Comparison of ENCODE assay signal across 15 mouse cellular contexts in the genomic region with DNA sequence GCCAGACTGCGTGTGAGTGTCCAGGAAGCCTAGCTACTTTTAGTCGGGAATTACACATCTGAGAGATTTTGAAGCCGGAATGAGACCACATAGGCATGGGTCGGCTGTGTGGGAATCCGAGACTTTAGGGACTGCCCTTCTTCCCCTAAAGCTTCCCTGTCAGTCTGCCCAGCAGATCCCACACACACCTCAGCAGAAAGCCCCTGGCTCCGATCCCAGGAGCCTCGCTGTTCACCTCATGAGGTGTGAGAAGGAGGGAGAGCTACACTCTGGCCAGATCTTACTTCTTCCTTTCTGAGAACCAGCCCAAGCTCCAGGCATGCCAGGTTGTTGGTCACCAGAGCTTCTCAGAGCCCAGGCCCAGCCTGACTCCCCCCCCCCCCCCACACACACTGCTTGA. TPM values are rescaled to one million over a fixed set of nuclear protein-coding genes. Genes with fewer than 3 reads are reported as not detected.
A peak's percentile ranks its signal among the peaks of the same experiment; 100 is the strongest.
DNase-seq lines count a peak whose midpoint lies in the region; ATAC-seq lines count a peak whose summit lies in the region.
"Had no signal": no experiment of that assay in that cellular context is flagged by ENCODE, and none has a peak within 500 bp of the region (broad histone marks: within the 10 kb centered on the region; RNA-seq: fewer than 3 reads in every experiment).

No protein-coding gene starts in this region.

- no peak for ATAC-seq in forebrain, embryonic 13.5 days
- ATAC-seq in forebrain, embryonic 14.5 days = no peak
- ATAC-seq in liver, embryonic 12.5 days = no peak
- ATAC-seq: intestine, embryonic 15.5 days had no signal

- WGBS in forebrain, embryonic 13.5 days = 68% methylated on average over 7 of the region's 7 CpGs
- 70% methylated on average over 7 of the region's 7 CpGs for WGBS in forebrain, embryonic 14.5 days
- 55% methylated on average over 7 of the region's 7 CpGs for WGBS in limb, embryonic 10.5 days
- 61% methylated on average over 7 of the region's 7 CpGs for WGBS in liver, embryonic 12.5 days (ENCODE audit: insufficient replicate concordance)

- H3K36me3 ChIP-seq in forebrain, embryonic 13.5 days (ENCODE audit: poor library complexity, severe bottlenecking) = no peaks in the 10 kb centered on the region
- H3K36me3 ChIP-seq in forebrain, embryonic 14.5 days (ENCODE audit: control insufficient read depth, insufficient read depth, low read length) = no peaks in the 10 kb centered on the region
- no peaks in the 10 kb centered on the region for H3K36me3 ChIP-seq in limb, embryonic 10.5 days
- no peaks in the 10 kb centered on the region for H3K36me3 ChIP-seq in liver, embryonic 12.5 days
- H3K36me3 ChIP-seq: intestine, embryonic 15.5 days had no signal

- H3K27me3 ChIP-seq in forebrain, embryonic 13.5 days = no peaks in the 10 kb centered on the region
- H3K27me3 ChIP-seq in forebrain, embryonic 14.5 days (replicated peaks; ENCODE audit: control insufficient read depth, insufficient read depth, low read length) = no peaks in the 10 kb centered on the region
- H3K27me3 ChIP-seq in limb, embryonic 10.5 days (ENCODE audit: low read depth, poor library complexity, severe bottlenecking) = peaks cover 7% of the 10 kb centered on the region; the same call in 1 of the 2 replicates
- H3K27me3 ChIP-seq in liver, embryonic 12.5 days (replicated peaks) = peaks cover 35% of the 10 kb centered on the region
- H3K27me3 ChIP-seq: intestine, embryonic 15.5 days had no signal

- H3K4me2 ChIP-seq in forebrain, embryonic 13.5 days = no peak overlapping the region
- H3K4me2 ChIP-seq in forebrain, embryonic 14.5 days (ENCODE audit: low read length) = no peak overlapping the region
- no peak overlapping the region for H3K4me2 ChIP-seq in liver, embryonic 12.5 days
- H3K4me2 ChIP-seq: intestine, embryonic 15.5 days; liver, embryonic 11.5 days had no signal

- 0 out of 2 replicates have a peak overlapping the region, but pooled peaks have one; percentile 12 for H3K9ac ChIP-seq in forebrain, embryonic 13.5 days
- no peak overlapping the region for H3K9ac ChIP-seq in forebrain, embryonic 14.5 days (ENCODE audit: low read length)
- H3K9ac ChIP-seq in liver, embryonic 12.5 days = no peak overlapping the region
- H3K9ac ChIP-seq: intestine, embryonic 15.5 days had no signal

- no peak overlapping the region for H3K27ac ChIP-seq in forebrain, embryonic 13.5 days
- H3K27ac ChIP-seq in forebrain, embryonic 14.5 days (ENCODE audit: low read depth, low read length) = no peak overlapping the region
- H3K27ac ChIP-seq in limb, embryonic 10.5 days = peak overlapping the region; percentile 39; the same call in 1 of the 2 replicates
- no peak overlapping the region for H3K27ac ChIP-seq in liver, embryonic 12.5 days
- H3K27ac ChIP-seq: intestine, embryonic 15.5 days; left cerebral cortex, adult 2 months had no signal

- intact Hi-C loops in gastrocnemius, postnatal 36 days (cut with DNase I) = no loop called here

- no peak overlapping the region for H3K4me3 ChIP-seq in forebrain, embryonic 13.5 days
- H3K4me3 ChIP-seq in forebrain, embryonic 14.5 days (ENCODE audit: low read depth, low read length) = no peak overlapping the region
- H3K4me3 ChIP-seq in limb, embryonic 10.5 days = no peak overlapping the region
- H3K4me3 ChIP-seq in liver, embryonic 12.5 days = no peak overlapping the region
- H3K4me3 ChIP-seq: intestine, embryonic 15.5 days; left cerebral cortex, adult 2 months; megakaryocyte, embryonic 14.5 days had no signal

- no peaks in the 10 kb centered on the region for H3K9me3 ChIP-seq in forebrain, embryonic 13.5 days (replicated peaks)
- H3K9me3 ChIP-seq in forebrain, embryonic 14.5 days (replicated peaks; ENCODE audit: control insufficient read depth, low read length) = no peaks in the 10 kb centered on the region
- H3K9me3 ChIP-seq in limb, embryonic 10.5 days (replicated peaks) = no peaks in the 10 kb centered on the region
- H3K9me3 ChIP-seq in liver, embryonic 12.5 days (replicated peaks) = no peaks in the 10 kb centered on the region
- H3K9me3 ChIP-seq: intestine, embryonic 15.5 days; megakaryocyte, embryonic 14.5 days had no signal

- peaks cover 24% of the 10 kb centered on the region for H3K4me1 ChIP-seq in forebrain, embryonic 13.5 days
- H3K4me1 ChIP-seq in forebrain, embryonic 14.5 days (ENCODE audit: control insufficient read depth, insufficient read depth, low read length) = peaks cover 6% of the 10 kb centered on the region; the same call in 1 of the 2 replicates
- H3K4me1 ChIP-seq in limb, embryonic 10.5 days = peaks cover 36% of the 10 kb centered on the region
- no peaks in the 10 kb centered on the region for H3K4me1 ChIP-seq in liver, embryonic 12.5 days
- H3K4me1 ChIP-seq: intestine, embryonic 15.5 days had no signal

- no peak for DNase-seq in forebrain, embryonic 14.5 days (ENCODE audit: low spot score)
- peak; percentile 29 to 50 for DNase-seq in kidney, postnatal 25 days
- DNase-seq in kidney, adult 8-10 months = no peak
- peak; percentile 20 for DNase-seq in cerebellum, adult 8-10 months
- DNase-seq in limb, embryonic 10.5 days (ENCODE audit: low spot score) = no peak
- no peak for DNase-seq in gastrocnemius, postnatal 36 days
- DNase-seq: adrenal gland, postnatal 10 days; right cerebral cortex, postnatal 4 days; thymus, postnatal 14 days had no signal

RNA-seq across cellular contexts. Expression of gene Eva1c, which starts 38.2 kb away (rescaled TPM):
- 4.3 and 5.2 TPM in 2 replicates for polyA plus RNA-seq in forebrain, embryonic 13.5 days (2015; fragmentation: Nextera tagmentation; extraction: Ambion mirVana)
- polyA plus RNA-seq in forebrain, embryonic 14.5 days (2014; fragmentation: Nextera tagmentation; extraction: Ambion mirVana) = 6.1 and 6.4 TPM in 2 replicates
- 0.16 and 0.43 TPM in 2 replicates for polyA plus RNA-seq in limb, embryonic 10.5 days (2016; fragmentation: Nextera tagmentation; extraction: Ambion mirVana)
- 0.11 and 0.30 TPM in 2 replicates for polyA plus RNA-seq in liver, embryonic 12.5 days (2016; fragmentation: Nextera tagmentation; extraction: Ambion mirVana)
- under 1 TPM in 1 of 2 experiments, not detected in 1; 0.30 TPM for total RNA-seq in gastrocnemius, postnatal 36 days (2021)

RNA-seq across cellular contexts. Expression of gene Urb1, which starts 54.5 kb away (rescaled TPM):
- polyA plus RNA-seq in forebrain, embryonic 13.5 days (2015; fragmentation: Nextera tagmentation; extraction: Ambion mirVana) = 8.8 and 9.7 TPM in 2 replicates
- polyA plus RNA-seq in forebrain, embryonic 14.5 days (2014; fragmentation: Nextera tagmentation; extraction: Ambion mirVana) = 7.0 and 9.7 TPM in 2 replicates
- 14.1 and 14.2 TPM in 2 replicates for polyA plus RNA-seq in limb, embryonic 10.5 days (2016; fragmentation: Nextera tagmentation; extraction: Ambion mirVana)
- 9.7 and 10.3 TPM in 2 replicates for polyA plus RNA-seq in liver, embryonic 12.5 days (2016; fragmentation: Nextera tagmentation; extraction: Ambion mirVana)
- 1 to 10 TPM; 3.9 to 5.0 TPM for total RNA-seq in gastrocnemius, postnatal 36 days (2021)

Comparison
In these comparisons a context has a peak if more than half of its experiments do, and no peak if none do; other contexts are left out.
1. DNase-seq: peak in kidney, postnatal 25 days (2 of 2) and cerebellum, adult 8-10 months (single experiment); none in forebrain, embryonic 14.5 days (single experiment), kidney, adult 8-10 months (0 of 2), limb, embryonic 10.5 days (single experiment) and gastrocnemius, postnatal 36 days (0 of 2).